Mouse (Mus musculus) intestine, embryonic 15.5 days (tissue): Measurements from ENCODE around the gene Slc25a35. TPM values are rescaled to one million over a fixed set of nuclear protein-coding genes. Genes with fewer than 3 reads are reported as not detected.
A peak's percentile ranks its signal among the peaks of the same experiment; 100 is the strongest.
"Not testable (repeated sequence)": the region's sequence is repeated elsewhere in the genome, so short reads cannot be mapped to it uniquely, and the experiment has no call there.

Experiments used
- ATAC-seq: fragments of 200-750 bp; cut with Nextera tagmentation; 2 replicates; pipeline ENCODE4 v1.8.0; 2017; ENCODE audit warnings: moderate TSS enrichment, moderate library complexity
- H3K27ac ChIP-seq: fragments of 300-500 bp; sonication (generic); 2 replicates; pipeline ENCODE4 v1.5.1; 2015; ENCODE audit warnings: mild to moderate bottlenecking, inconsistent platforms
- H3K27me3 ChIP-seq: fragments of 300-500 bp; sonication (generic); replicated peaks from 2 replicates; pipeline ENCODE4 v1.6.1; 2015; ENCODE audit warnings: inconsistent platforms
- H3K36me3 ChIP-seq: fragments of 300-500 bp; sonication (generic); 2 replicates; pipeline ENCODE4 v1.6.1; 2015; ENCODE audit warnings: inconsistent platforms
- H3K4me1 ChIP-seq: fragments of 300-500 bp; sonication (generic); replicated peaks from 2 replicates; pipeline ENCODE4 v1.6.1; 2015; ENCODE audit warnings: inconsistent platforms
- H3K4me2 ChIP-seq: fragments of 300-500 bp; sonication (generic); replicated peaks from 2 replicates; pipeline ENCODE4 v1.6.1; 2015; ENCODE audit warnings: mild to moderate bottlenecking, inconsistent platforms
- H3K4me3 ChIP-seq: fragments of 300-500 bp; sonication (generic); replicated peaks from 2 replicates; pipeline ENCODE4 v1.5.1; 2015; ENCODE audit warnings: inconsistent platforms
- H3K9ac ChIP-seq: fragments of 300-500 bp; sonication (generic); 2 replicates; pipeline ENCODE4 v1.6.1; 2015; ENCODE audit warnings: inconsistent platforms
- H3K9me3 ChIP-seq: fragments of 300-500 bp; sonication (generic); 2 replicates; pipeline ENCODE4 v1.6.1; 2016; ENCODE audit warnings: inconsistent platforms
- WGBS: fragments of 180-500 bp; shearing (Covaris S2); methylation state at CpG from one replicate; pipeline ENCODE4 v1.1.7; 2015; 5-methylcytosine and 5-hydroxymethylcytosine counted together
- polyA plus RNA-seq: library from polyadenylated mRNA; unstranded; fragments of >200 nt; fragmentation: Nextera tagmentation; extraction: Ambion mirVana; gene quantifications from 2 replicates; pipeline ENCODE4 v1.2.1, GENCODE M21; 2015

Gene Slc25a35
- polyA plus RNA-seq, 1 experiment from 2014 or later, result 2.7 TPM

GRCm38 (mm10) chr11:68946001-68946400 lies 21.9 kb upstream of the Slc25a35 start:
- Histone ChIP-seq H3K4me2 (no peak overlapping the region), H3K4me1 (0 out of 2 replicates have a peak, but pooled peaks cover 6% of the 10 kb centered on the region), H3K27ac (no peak overlapping the region), H3K9me3 (no peaks in the 10 kb centered on the region), H3K4me3 (no peak overlapping the region), H3K9ac (no peak overlapping the region), H3K36me3 (no peaks in the 10 kb centered on the region), H3K27me3 (no peaks in the 10 kb centered on the region; the same call in none of the 2 replicates)
- no peak for ATAC-seq
- 83% methylated on average over 4 of the region's 4 CpGs for WGBS

GRCm38 (mm10) chr11:68946806-68947440 lies 21.0 kb upstream of the Slc25a35 start:
- Histone ChIP-seq H3K36me3 (no peaks in the 10 kb centered on the region), H3K27ac (no peak overlapping the region), H3K9ac (no peak overlapping the region), H3K9me3 (no peaks in the 10 kb centered on the region), H3K4me1 (0 out of 2 replicates have a peak, but pooled peaks cover 6% of the 10 kb centered on the region), H3K4me3 (peak overlapping the region; percentile 17), H3K27me3 (peaks cover 5% of the 10 kb centered on the region), H3K4me2 (peak overlapping the region; percentile 41)
- 17% methylated on average over 14 of the region's 16 CpGs for WGBS
- peak; percentile 39; the same call in 1 of the 2 replicates for ATAC-seq

GRCm38 (mm10) chr11:68947542-68947993 lies 20.4 kb upstream of the Slc25a35 start:
- Histone ChIP-seq H3K9me3 (no peaks in the 10 kb centered on the region), H3K4me3 (peak overlapping the region; percentile 16; the same call in 1 of the 2 replicates), H3K36me3 (no peaks in the 10 kb centered on the region), H3K27ac (no peak overlapping the region), H3K9ac (no peak overlapping the region), H3K4me1 (0 out of 2 replicates have a peak, but pooled peaks cover 6% of the 10 kb centered on the region), H3K27me3 (peaks cover 5% of the 10 kb centered on the region), H3K4me2 (peak overlapping the region; percentile 41)
- WGBS, result 10% methylated on average over 12 of the region's 12 CpGs
- no peak for ATAC-seq

GRCm38 (mm10) chr11:68953903-68954302 lies 14.0 kb upstream of the Slc25a35 start:
- WGBS, result 21% methylated on average over 13 of the region's 13 CpGs
- no peak for ATAC-seq
- Histone ChIP-seq H3K4me3 (0 out of 2 replicates have a peak overlapping the region, but pooled peaks have one; percentile 6), H3K4me2 (peak overlapping the region; percentile 70), H3K4me1 (peaks cover 7% of the 10 kb centered on the region; the same call in 1 of the 2 replicates), H3K27ac (no peak overlapping the region), H3K9ac (no peak overlapping the region), H3K9me3 (no peaks in the 10 kb centered on the region), H3K36me3 (no peaks in the 10 kb centered on the region), H3K27me3 (peaks cover 32% of the 10 kb centered on the region)

GRCm38 (mm10) chr11:68954408-68954807 lies 13.5 kb upstream of the Slc25a35 start:
- peak overlapping the region; percentile 38 for H3K4me3 ChIP-seq
- H3K9me3 ChIP-seq, result no peaks in the 10 kb centered on the region
- H3K36me3 ChIP-seq, result no peaks in the 10 kb centered on the region
- H3K4me2 ChIP-seq, result peak overlapping the region; percentile 70
- H3K9ac ChIP-seq, result peak overlapping the region; percentile 47
- no peak overlapping the region for H3K27ac ChIP-seq
- peaks cover 32% of the 10 kb centered on the region for H3K27me3 ChIP-seq
- H3K4me1 ChIP-seq, result peaks cover 7% of the 10 kb centered on the region; the same call in 1 of the 2 replicates
- 2% methylated on average over 17 of the region's 17 CpGs for WGBS
- ATAC-seq, result no peak

- WGBS, result 68% methylated on average over 5 of the region's 5 CpGs
- ATAC-seq, result no peak
- no peaks in the 10 kb centered on the region for H3K9me3 ChIP-seq
- no peak overlapping the region for H3K27ac ChIP-seq
- no peak overlapping the region for H3K9ac ChIP-seq
- H3K4me2 ChIP-seq, result peak overlapping the region; percentile 70
- H3K27me3 ChIP-seq, result peaks cover 32% of the 10 kb centered on the region
- H3K36me3 ChIP-seq, result no peaks in the 10 kb centered on the region
- H3K4me1 ChIP-seq, result peaks cover 7% of the 10 kb centered on the region; the same call in 1 of the 2 replicates
- no peak overlapping the region for H3K4me3 ChIP-seq
These were observed 12.5 kb upstream of the Slc25a35 start for GRCm38 (mm10) chr11:68955473-68955872.

GRCm38 (mm10) chr11:68956107-68956506 lies 11.8 kb upstream of the Slc25a35 start:
- H3K27ac ChIP-seq, result no peak overlapping the region
- 29% methylated on average over 3 of the region's 3 CpGs for WGBS
- H3K9me3 ChIP-seq, result no peaks in the 10 kb centered on the region
- H3K4me1 ChIP-seq, result peaks cover 7% of the 10 kb centered on the region; the same call in 1 of the 2 replicates
- H3K4me2 ChIP-seq, result no peak overlapping the region
- 0 out of 2 replicates have a peak overlapping the region, but pooled peaks have one; percentile 4 for H3K4me3 ChIP-seq
- peaks cover 32% of the 10 kb centered on the region for H3K27me3 ChIP-seq
- H3K36me3 ChIP-seq, result no peaks in the 10 kb centered on the region
- no peak for ATAC-seq
- no peak overlapping the region for H3K9ac ChIP-seq

- H3K9ac ChIP-seq, result no peak overlapping the region
- no peak overlapping the region for H3K27ac ChIP-seq
- H3K4me3 ChIP-seq, result 0 out of 2 replicates have a peak overlapping the region, but pooled peaks have one; percentile 10
- peaks cover 26% of the 10 kb centered on the region for H3K27me3 ChIP-seq
- no peak overlapping the region for H3K4me2 ChIP-seq
- H3K9me3 ChIP-seq, result no peaks in the 10 kb centered on the region
- H3K4me1 ChIP-seq, result peaks cover 7% of the 10 kb centered on the region; the same call in 1 of the 2 replicates
- no peak for ATAC-seq
- WGBS, result 43% methylated on average over 13 of the region's 13 CpGs
- no peaks in the 10 kb centered on the region for H3K36me3 ChIP-seq
These were observed 11.2 kb upstream of the Slc25a35 start for GRCm38 (mm10) chr11:68956697-68957096.

GRCm38 (mm10) chr11:68957308-68957707 lies 10.6 kb upstream of the Slc25a35 start, which contains the start of gene Arhgef15:
Gene Arhgef15 (minus strand): TSS chr11:68957480.
- H3K9me3 ChIP-seq, result no peaks in the 10 kb centered on the region
- 0 out of 2 replicates have a peak within 1 kb of the TSS, but pooled peaks have one; percentile 24 for H3K4me2 ChIP-seq
- no peak for ATAC-seq
- H3K4me1 ChIP-seq, result peaks cover 7% of the 10 kb centered on the region; the same call in 1 of the 2 replicates
- H3K4me3 ChIP-seq, result peak within 1 kb of the TSS; percentile 10; the same call in 1 of the 2 replicates
- no peak within 1 kb of the TSS for H3K9ac ChIP-seq
- H3K27ac ChIP-seq, result peak within 1 kb of the TSS; percentile 4; the same call in 1 of the 2 replicates
- 47% methylated on average over 8 of the region's 8 CpGs for WGBS
- no peaks in the 10 kb centered on the region for H3K36me3 ChIP-seq
- H3K27me3 ChIP-seq, result peaks cover 26% of the 10 kb centered on the region

- H3K9ac ChIP-seq, result no peak overlapping the region
- WGBS, result 85% methylated on average over 1 of the region's 1 CpGs
- H3K9me3 ChIP-seq, result no peaks in the 10 kb centered on the region
- peaks cover 26% of the 10 kb centered on the region for H3K27me3 ChIP-seq
- H3K36me3 ChIP-seq, result no peaks in the 10 kb centered on the region
- no peak overlapping the region for H3K4me2 ChIP-seq
- H3K4me1 ChIP-seq, result peaks cover 7% of the 10 kb centered on the region; the same call in 1 of the 2 replicates
- H3K27ac ChIP-seq, result no peak overlapping the region
- H3K4me3 ChIP-seq, result no peak overlapping the region
- no peak for ATAC-seq
These were observed 10.0 kb upstream of the Slc25a35 start for GRCm38 (mm10) chr11:68957971-68958370.

- H3K4me2 ChIP-seq, result no peak overlapping the region
- H3K4me1 ChIP-seq, result no peaks in the 10 kb centered on the region
- H3K36me3 ChIP-seq, result no peaks in the 10 kb centered on the region
- no peak overlapping the region for H3K27ac ChIP-seq
- H3K4me3 ChIP-seq, result no peak overlapping the region
- peaks cover 9% of the 10 kb centered on the region; the same call in 1 of the 2 replicates for H3K27me3 ChIP-seq
- ATAC-seq, result no peak
- WGBS, result 66% methylated on average over 3 of the region's 3 CpGs
- H3K9me3 ChIP-seq, result no peaks in the 10 kb centered on the region
- H3K9ac ChIP-seq, result no peak overlapping the region
These were observed 6.3 kb upstream of the Slc25a35 start for GRCm38 (mm10) chr11:68961596-68961995.

- not testable (repeated sequence) for H3K4me3 ChIP-seq, H3K9ac ChIP-seq, H3K27me3 ChIP-seq, H3K36me3 ChIP-seq, H3K4me2 ChIP-seq, H3K4me1 ChIP-seq, H3K27ac ChIP-seq, H3K9me3 ChIP-seq, ATAC-seq
- WGBS, result 15% methylated on average over 11 of the region's 11 CpGs
These were observed 5.8 kb upstream of the Slc25a35 start for GRCm38 (mm10) chr11:68962159-68962558.
